Mouse (Mus musculus) spleen, adult 2 months (tissue): ENCODE measurements around the gene 2810006K23Rik.

Experiments
- CTCF ChIP-seq: fragments of 200-500 bp; IDR thresholded peaks from 2 replicates; pipeline ENCODE4 v1.5.1; 2011; ENCODE audit warnings: mild to moderate bottlenecking, inconsistent platforms; ENCODE audit not compliant: insufficient read depth, insufficient read length, insufficient replicate concordance; ENCODE audit errors: extremely low read depth
- POLR2A ChIP-seq: fragments of 200-500 bp; IDR thresholded peaks from 2 replicates; pipeline ENCODE4 v1.6.1; 2011; ENCODE audit warnings: low read depth, low read length, inconsistent platforms

DNA sequence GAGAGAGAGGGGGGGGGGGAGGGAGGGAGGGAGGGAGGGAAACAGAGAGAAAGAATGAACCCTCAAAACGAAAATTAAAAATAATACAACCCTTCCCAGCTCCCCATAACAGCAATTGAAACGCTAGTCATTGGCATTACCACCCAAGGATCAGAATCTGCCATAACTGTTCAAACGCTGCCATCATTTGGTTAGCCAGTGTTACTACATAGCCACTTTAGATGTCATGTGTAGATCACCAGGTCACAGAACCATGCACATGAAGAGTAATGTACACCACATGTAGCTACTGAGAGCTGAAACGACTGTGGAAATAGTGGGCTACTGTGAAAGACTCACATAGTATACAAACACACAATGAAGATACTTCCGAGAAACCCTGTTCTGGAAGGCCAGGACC lies 60.0 kb downstream of the 2810006K23Rik start:
- no peak; the same call in 1 of the 2 replicates for TF ChIP-seq CTCF
- no peak for TF ChIP-seq POLR2A
